Comparison of ENCODE assay signal across 17 mouse cellular contexts in the genomic region with DNA sequence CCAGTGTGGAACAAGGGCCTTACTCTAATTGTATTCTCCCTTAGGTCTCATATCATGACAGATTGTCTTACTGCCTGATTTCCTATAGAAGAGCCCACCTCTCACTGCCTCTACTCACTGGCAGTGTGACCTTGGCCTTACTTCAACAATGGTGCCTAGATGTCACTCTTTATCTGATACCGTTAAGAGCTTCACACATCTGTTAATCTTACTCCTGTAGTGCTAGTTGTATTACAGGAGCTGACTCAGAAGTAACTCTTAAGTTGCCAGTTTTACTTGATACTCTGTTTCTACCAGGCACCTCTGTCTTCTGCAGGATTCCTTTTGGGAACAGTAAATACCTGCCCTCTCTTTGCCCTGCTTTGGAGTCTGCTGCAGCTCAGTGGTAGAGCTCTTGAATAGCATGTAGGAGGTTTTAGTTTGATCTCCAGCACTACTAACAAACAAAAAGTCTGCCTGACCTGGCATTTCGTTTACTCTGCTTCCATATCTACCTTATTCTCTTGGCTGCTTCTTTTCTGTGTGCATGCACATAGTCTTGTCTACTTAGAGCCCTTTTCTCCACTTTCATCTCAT.
A peak's percentile ranks its signal among the peaks of the same experiment; 100 is the strongest.
DNase-seq lines count a peak whose midpoint lies in the region; ATAC-seq lines count a peak whose summit lies in the region.
"Had no signal": no experiment of that assay in that cellular context is flagged by ENCODE, and none has a peak within 500 bp of the region (broad histone marks: within the 10 kb centered on the region; RNA-seq: fewer than 3 reads in every experiment).

No protein-coding gene starts in this region.

- H3K4me2 ChIP-seq in heart, embryonic 13.5 days: no peak overlapping the region
- H3K4me2 ChIP-seq in liver, embryonic 12.5 days: no peak overlapping the region
- H3K4me2 ChIP-seq in hindbrain, embryonic 16.5 days (ENCODE audit: low read length): no peak overlapping the region
- H3K4me2 ChIP-seq: embryonic facial prominence, embryonic 15.5 days; heart, embryonic 15.5 days; lung, embryonic 14.5 days; midbrain, embryonic 12.5 days had no signal

- H3K27ac ChIP-seq in heart, embryonic 13.5 days (replicated peaks): no peak overlapping the region
- no peak overlapping the region for H3K27ac ChIP-seq in liver, embryonic 12.5 days
- H3K27ac ChIP-seq in hindbrain, embryonic 16.5 days (ENCODE audit: low read depth, low read length): no peak overlapping the region
- H3K27ac ChIP-seq: embryonic facial prominence, embryonic 15.5 days; heart, embryonic 15.5 days; hindbrain, embryonic 10.5 days; midbrain, embryonic 12.5 days had no signal

- no peak for ATAC-seq in heart, embryonic 13.5 days (ENCODE audit: extremely low read depth, insufficient number of reproducible peaks, low FRiP score, low TSS enrichment)
- peak; percentile 13; the same call in 1 of the 2 replicates for ATAC-seq in liver, embryonic 12.5 days
- peak; percentile 45; the same call in 1 of the 2 replicates for ATAC-seq in common myeloid progenitor, adult 5-6 weeks (replicated peaks; ENCODE audit: low read depth, poor library complexity, severe bottlenecking)
- no peak for ATAC-seq in hindbrain, embryonic 16.5 days
- ATAC-seq: Patski had no signal

- no peak for DNase-seq in heart, adult 9 months (ENCODE audit: low spot score in 2 of 2)
- DNase-seq in liver: no peak
- DNase-seq in B cell, adult 2 months: no peak
- DNase-seq: adrenal gland, postnatal 10 days; cerebellum, postnatal 14 days; lung, embryonic 14.5 days; lung, postnatal 4 days; thymus, postnatal 4 days had no signal

- WGBS in heart, embryonic 13.5 days: 41% methylated on average over 2 of the region's 2 CpGs
- WGBS in liver, embryonic 12.5 days (ENCODE audit: insufficient replicate concordance): 40% methylated on average over 2 of the region's 2 CpGs
- WGBS in hindbrain, embryonic 16.5 days: 46% methylated on average over 2 of the region's 2 CpGs

- no peaks in the 10 kb centered on the region for H3K9me3 ChIP-seq in heart, embryonic 13.5 days
- no peaks in the 10 kb centered on the region for H3K9me3 ChIP-seq in liver, embryonic 12.5 days (replicated peaks)
- H3K9me3 ChIP-seq in hindbrain, embryonic 16.5 days (ENCODE audit: control insufficient read depth, low read length): no peaks in the 10 kb centered on the region
- H3K9me3 ChIP-seq: embryonic facial prominence, embryonic 15.5 days; heart, embryonic 15.5 days; hindbrain, embryonic 10.5 days; midbrain, embryonic 12.5 days had no signal

- peak overlapping the region; percentile 19; the same call in 1 of the 2 replicates for H3K9ac ChIP-seq in heart, embryonic 13.5 days
- H3K9ac ChIP-seq in liver, embryonic 12.5 days: no peak overlapping the region
- H3K9ac ChIP-seq in hindbrain, embryonic 16.5 days (ENCODE audit: low read depth, low read length): no peak overlapping the region
- H3K9ac ChIP-seq: embryonic facial prominence, embryonic 15.5 days; heart, embryonic 15.5 days; lung, embryonic 14.5 days; midbrain, embryonic 12.5 days had no signal

- no peaks in the 10 kb centered on the region for H3K27me3 ChIP-seq in heart, embryonic 13.5 days (replicated peaks)
- no peaks in the 10 kb centered on the region for H3K27me3 ChIP-seq in liver, embryonic 12.5 days (replicated peaks)
- no peaks in the 10 kb centered on the region for H3K27me3 ChIP-seq in hindbrain, embryonic 16.5 days (replicated peaks; ENCODE audit: control insufficient read depth, insufficient read depth, low read length)
- H3K27me3 ChIP-seq: embryonic facial prominence, embryonic 15.5 days; heart, embryonic 15.5 days; midbrain, embryonic 12.5 days; Patski had no signal

- H3K36me3 ChIP-seq in heart, embryonic 13.5 days: no peaks in the 10 kb centered on the region
- H3K36me3 ChIP-seq in liver, embryonic 12.5 days: no peaks in the 10 kb centered on the region
- H3K36me3 ChIP-seq in hindbrain, embryonic 16.5 days (ENCODE audit: control insufficient read depth, insufficient read depth, low read length): no peaks in the 10 kb centered on the region
- H3K36me3 ChIP-seq: embryonic facial prominence, embryonic 15.5 days; heart, embryonic 15.5 days; hindbrain, embryonic 10.5 days; midbrain, embryonic 12.5 days had no signal

- H3K4me1 ChIP-seq in heart, embryonic 13.5 days: peaks cover 47% of the 10 kb centered on the region
- peaks cover 11% of the 10 kb centered on the region for H3K4me1 ChIP-seq in liver, embryonic 12.5 days
- H3K4me1 ChIP-seq in hindbrain, embryonic 16.5 days (ENCODE audit: control insufficient read depth, insufficient read depth, low read depth, low read length): peaks cover 7% of the 10 kb centered on the region

- no peak overlapping the region for H3K4me3 ChIP-seq in heart, embryonic 13.5 days
- no peak overlapping the region for H3K4me3 ChIP-seq in liver, embryonic 12.5 days
- H3K4me3 ChIP-seq in hindbrain, embryonic 16.5 days (ENCODE audit: low read length): no peak overlapping the region
- H3K4me3 ChIP-seq: embryonic facial prominence, embryonic 15.5 days; heart, embryonic 15.5 days; hindbrain, embryonic 10.5 days; midbrain, embryonic 12.5 days had no signal

Comparison
In these comparisons a context has a peak if more than half of its experiments do, and no peak if none do; other contexts are left out.
1. ATAC-seq: peak in liver, embryonic 12.5 days (single experiment) and common myeloid progenitor, adult 5-6 weeks (single experiment); none in heart, embryonic 13.5 days (single experiment) and hindbrain, embryonic 16.5 days (single experiment).